Mouse (Mus musculus) heart, embryonic 15.5 days (tissue): ENCODE data around the gene Gm6890. TPM values are rescaled to one million over a fixed set of nuclear protein-coding genes. Genes with fewer than 3 reads are reported as not detected.
"Not testable (repeated sequence)": the region's sequence is repeated elsewhere in the genome, so short reads cannot be mapped to it uniquely, and the experiment has no call there.

ENCODE experiments used
- ATAC-seq: fragments of 200-750 bp; cut with Nextera tagmentation; replicated peaks from 2 replicates; pipeline ENCODE4 v1.8.0; 2017; ENCODE audit warnings: low read depth, moderate TSS enrichment; ENCODE audit not compliant: insufficient number of reproducible peaks, insufficient read depth, low FRiP score
- H3K27ac ChIP-seq: fragments of 300-500 bp; sonication (generic); 2 replicates; pipeline ENCODE4 v1.5.1; 2015; ENCODE audit warnings: mild to moderate bottlenecking, inconsistent platforms
- H3K27me3 ChIP-seq: fragments of 300-500 bp; sonication (generic); 2 replicates; pipeline ENCODE4 v1.6.1; 2015; ENCODE audit warnings: inconsistent platforms
- H3K36me3 ChIP-seq: fragments of 300-500 bp; sonication (generic); 2 replicates; pipeline ENCODE4 v1.6.1; 2015; ENCODE audit warnings: mild to moderate bottlenecking, inconsistent platforms
- H3K4me1 ChIP-seq: fragments of 300-500 bp; sonication (generic); replicated peaks from 2 replicates; pipeline ENCODE4 v1.6.1; 2015; ENCODE audit warnings: inconsistent platforms
- H3K4me2 ChIP-seq: fragments of 300-500 bp; sonication (generic); 2 replicates; pipeline ENCODE4 v1.6.1; 2015; ENCODE audit warnings: inconsistent platforms, mild to moderate bottlenecking, moderate library complexity
- H3K4me3 ChIP-seq: fragments of 300-500 bp; sonication (generic); 2 replicates; pipeline ENCODE4 v1.5.1; 2015; ENCODE audit warnings: mild to moderate bottlenecking, inconsistent platforms
- H3K9ac ChIP-seq: fragments of 300-500 bp; sonication (generic); 2 replicates; pipeline ENCODE4 v1.6.1; 2015; ENCODE audit warnings: mild to moderate bottlenecking, inconsistent platforms
- H3K9me3 ChIP-seq: fragments of 300-500 bp; sonication (generic); replicated peaks from 2 replicates; pipeline ENCODE4 v1.6.1; 2016; ENCODE audit warnings: inconsistent platforms
- WGBS: fragments of 180-500 bp; shearing (Covaris S2); methylation state at CpG from one replicate; pipeline ENCODE4 v1.1.7; 2015; ENCODE audit warnings: mixed read lengths; 5-methylcytosine and 5-hydroxymethylcytosine counted together
- polyA plus RNA-seq: library from polyadenylated mRNA; unstranded; fragments of >200 nt; fragmentation: Nextera tagmentation; extraction: Ambion mirVana; gene quantifications from 2 replicates; pipeline ENCODE4 v1.2.1, GENCODE M21; 2015

Gene Gm6890
- polyA plus RNA-seq, result not detected in 2 replicates

GRCm38 (mm10) chrX:74740627-74741026, at the start of gene Gm6890:
Gene Gm6890 (plus strand): TSS chrX:74740927.
- H3K9ac ChIP-seq, H3K27me3 ChIP-seq, H3K9me3 ChIP-seq, ATAC-seq, H3K4me1 ChIP-seq, H3K27ac ChIP-seq, H3K36me3 ChIP-seq, H3K4me2 ChIP-seq, H3K4me3 ChIP-seq: not testable (repeated sequence)
- WGBS, result 75% methylated on average over 8 of the region's 9 CpGs

DNA sequence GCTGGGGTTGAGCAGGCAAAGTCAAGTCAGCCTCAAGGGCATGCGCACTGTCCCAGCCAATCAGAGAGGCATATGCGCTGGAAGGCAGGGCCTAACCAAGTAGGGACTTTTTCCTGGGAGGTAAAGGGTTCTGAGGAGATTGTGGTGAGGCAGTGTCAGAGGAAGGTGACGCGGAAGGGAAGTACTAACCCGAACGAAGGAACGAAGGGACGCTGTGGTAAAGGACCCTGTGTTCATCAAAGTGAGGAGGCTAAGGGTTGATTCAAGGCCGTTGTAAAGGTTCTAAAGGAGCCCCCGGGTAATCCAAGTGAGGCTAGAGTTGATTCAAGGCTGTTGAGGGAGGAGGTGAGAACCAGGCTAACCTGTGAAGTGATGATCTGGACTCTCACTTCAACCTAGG, 14.5 kb upstream of the Gm6890 start:
- 83% methylated on average over 10 of the region's 10 CpGs for WGBS
- not testable (repeated sequence) for H3K4me3 ChIP-seq, H3K27me3 ChIP-seq, H3K4me1 ChIP-seq, ATAC-seq, H3K9ac ChIP-seq, H3K36me3 ChIP-seq, H3K9me3 ChIP-seq, H3K4me2 ChIP-seq, H3K27ac ChIP-seq

GRCm38 (mm10) chrX:74770715-74771114, 30.0 kb downstream of the Gm6890 start:
- H3K4me1 ChIP-seq, ATAC-seq, H3K9ac ChIP-seq, H3K4me3 ChIP-seq, H3K9me3 ChIP-seq, H3K36me3 ChIP-seq, H3K27ac ChIP-seq, H3K27me3 ChIP-seq, H3K4me2 ChIP-seq: not testable (repeated sequence)
- WGBS, result no CpG with 5 or more reads among the region's 1 CpGs

Other genes starting within 250 kb of the Gm6890 start
- not detected in 2 replicates for gene Olfr1326-ps1, start 166.0 kb upstream of the Gm6890 start, polyA plus RNA-seq
- gene Olfr1325, start 148.2 kb upstream of the Gm6890 start, polyA plus RNA-seq, result not detected in 2 replicates
- gene Gm5640, start 95.3 kb upstream of the Gm6890 start, polyA plus RNA-seq, result 0.04 and 0.09 TPM in 2 replicates
- not detected in 2 replicates for gene Gm5936, start 96.3 kb downstream of the Gm6890 start, polyA plus RNA-seq